Mouse (Mus musculus) kidney, embryonic 16.5 days (tissue): ENCODE results near the gene Ctu2. TPM values are rescaled to one million over a fixed set of nuclear protein-coding genes. Genes with fewer than 3 reads are reported as not detected.

Experiments used
- ATAC-seq: fragments of 200-750 bp; cut with Nextera tagmentation; 2 replicates; pipeline ENCODE4 v1.8.0; 2017; ENCODE audit warnings: moderate TSS enrichment; ENCODE audit not compliant: low FRiP score, low TSS enrichment
- H3K27ac ChIP-seq: fragments of 300-500 bp; sonication (generic); 2 replicates; pipeline ENCODE4 v1.5.1; 2014; ENCODE audit warnings: low read length
- H3K27me3 ChIP-seq: fragments of 300-500 bp; sonication (generic); 2 replicates; pipeline ENCODE4 v1.6.1; 2014; ENCODE audit warnings: low read length, control low read depth, mixed read lengths; ENCODE audit not compliant: insufficient read depth
- H3K36me3 ChIP-seq: fragments of 300-500 bp; sonication (generic); 2 replicates; pipeline ENCODE4 v1.6.1; 2014; ENCODE audit warnings: low read length, control low read depth, mixed read lengths; ENCODE audit not compliant: insufficient read depth
- H3K4me1 ChIP-seq: fragments of 300-500 bp; sonication (generic); 2 replicates; pipeline ENCODE4 v1.6.1; 2014; ENCODE audit warnings: low read length, control low read depth, mixed read lengths; ENCODE audit not compliant: insufficient read depth
- H3K4me2 ChIP-seq: fragments of 300-500 bp; sonication (generic); replicated peaks from 2 replicates; pipeline ENCODE4 v1.6.1; 2014; ENCODE audit warnings: low read depth, low read length
- H3K4me3 ChIP-seq: fragments of 300-500 bp; sonication (generic); 2 replicates; pipeline ENCODE4 v1.5.1; 2014; ENCODE audit warnings: mild to moderate bottlenecking, low read length
- H3K9ac ChIP-seq: fragments of 300-500 bp; sonication (generic); replicated peaks from 2 replicates; pipeline ENCODE4 v1.6.1; 2014; ENCODE audit warnings: low read length
- H3K9me3 ChIP-seq: fragments of 300-500 bp; sonication (generic); 2 replicates; pipeline ENCODE4 v1.6.1; 2016; ENCODE audit warnings: low read length, control low read depth
- WGBS: fragments of 180-500 bp; shearing (Covaris S2); extraction: QIAGEN DNeasy Blood & Tissue Kit; methylation state at CpG from one replicate; pipeline ENCODE4 v1.1.7; 2014; 5-methylcytosine and 5-hydroxymethylcytosine counted together
- polyA plus RNA-seq: library from polyadenylated mRNA; unstranded; fragments of >200 nt; fragmentation: Nextera tagmentation; extraction: Ambion mirVana; gene quantifications from 2 replicates; pipeline ENCODE4 v1.2.1, GENCODE M21; 2015

Gene Ctu2
- polyA plus RNA-seq: 46.5 and 48.0 TPM in 2 replicates

DNA sequence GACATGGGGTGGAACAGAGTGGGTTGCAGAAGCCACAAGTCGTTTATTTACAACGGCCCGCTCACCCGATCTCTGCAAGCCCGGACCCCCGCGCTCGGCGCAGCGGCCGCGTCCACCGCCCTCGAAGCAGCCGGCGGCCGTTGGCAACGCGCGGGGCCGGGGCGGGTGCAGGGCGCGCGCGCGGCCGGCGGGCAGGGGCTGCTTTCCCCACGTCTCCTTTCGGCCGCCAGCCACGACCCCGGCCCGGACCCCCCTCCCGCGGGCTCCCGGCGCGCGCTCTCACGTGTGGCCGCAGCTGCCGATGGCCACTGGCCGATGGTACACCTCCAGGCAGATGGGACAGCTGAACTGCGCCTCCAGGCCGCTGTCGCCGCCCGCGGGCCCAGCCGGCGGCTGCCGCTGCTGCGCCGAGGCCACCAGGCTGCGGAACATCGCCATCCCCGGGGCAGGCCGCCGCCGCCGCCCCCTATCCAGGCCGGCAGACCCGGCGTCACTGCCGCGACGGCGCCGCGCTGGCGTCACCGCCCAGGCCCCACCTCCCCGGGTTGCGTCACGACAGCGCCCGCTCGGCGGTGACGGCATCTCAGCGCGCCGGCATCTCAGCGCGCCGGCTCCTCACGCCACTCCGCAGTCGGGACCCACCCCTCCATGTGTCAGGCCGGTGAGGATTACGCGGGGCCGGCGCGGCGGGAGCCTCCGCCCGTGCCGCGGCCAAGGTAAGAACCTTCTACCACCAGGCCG is at the start of gene Ctu2, which contains the start of gene Rnf166:
Gene Ctu2 (plus strand): TSS at position 564 of the 741 bp plus-strand sequence.
Gene Rnf166 (minus strand): TSS at position 485 of the 741 bp plus-strand sequence.
- H3K36me3 ChIP-seq: peaks cover 20% of the 10 kb centered on the region
- H3K4me1 ChIP-seq: peaks cover 20% of the 10 kb centered on the region
- no peaks in the 10 kb centered on the region for H3K9me3 ChIP-seq
- H3K4me3 ChIP-seq: peak within 1 kb of the TSS; percentile 99
- WGBS: under 1% methylated on average over 74 of the region's 103 CpGs
- H3K4me2 ChIP-seq: peak within 1 kb of the TSS; percentile 92
- peak; percentile 92 for ATAC-seq
- peak within 1 kb of the TSS; percentile 53; the same call in 1 of the 2 replicates for H3K27ac ChIP-seq
- peak within 1 kb of the TSS; percentile 94 for H3K9ac ChIP-seq
- no peaks in the 10 kb centered on the region for H3K27me3 ChIP-seq

- Histone ChIP-seq H3K36me3 (peaks cover 7% of the 10 kb centered on the region; the same call in 1 of the 2 replicates), H3K9me3 (no peaks in the 10 kb centered on the region), H3K4me1 (peaks cover 24% of the 10 kb centered on the region), H3K27ac (no peak overlapping the region), H3K4me3 (no peak overlapping the region), H3K27me3 (no peaks in the 10 kb centered on the region), H3K9ac (no peak overlapping the region), H3K4me2 (no peak overlapping the region)
- WGBS: 85% methylated on average over 9 of the region's 9 CpGs
- no peak for ATAC-seq
Measured at GRCm38 (mm10) chr8:122426145-122426544, 49.8 kb upstream of the Ctu2 start.

GRCm38 (mm10) chr8:122427607-122428006 is 48.3 kb upstream of the Ctu2 start:
- H3K9me3 ChIP-seq: no peaks in the 10 kb centered on the region
- no peak overlapping the region for H3K4me2 ChIP-seq
- no peak for ATAC-seq
- no peak overlapping the region for H3K27ac ChIP-seq
- 90% methylated on average over 7 of the region's 7 CpGs for WGBS
- H3K36me3 ChIP-seq: peaks cover 7% of the 10 kb centered on the region; the same call in 1 of the 2 replicates
- no peak overlapping the region for H3K9ac ChIP-seq
- H3K4me1 ChIP-seq: peaks cover 36% of the 10 kb centered on the region
- no peak overlapping the region for H3K4me3 ChIP-seq
- no peaks in the 10 kb centered on the region for H3K27me3 ChIP-seq

- no peak overlapping the region for H3K27ac ChIP-seq
- no peak overlapping the region for H3K4me3 ChIP-seq
- H3K36me3 ChIP-seq: peaks cover 7% of the 10 kb centered on the region; the same call in 1 of the 2 replicates
- no peaks in the 10 kb centered on the region for H3K9me3 ChIP-seq
- peaks cover 41% of the 10 kb centered on the region for H3K4me1 ChIP-seq
- WGBS: 84% methylated on average over 9 of the region's 9 CpGs
- no peak for ATAC-seq
- no peak overlapping the region for H3K9ac ChIP-seq
- no peak overlapping the region for H3K4me2 ChIP-seq
- no peaks in the 10 kb centered on the region for H3K27me3 ChIP-seq
Measured at GRCm38 (mm10) chr8:122428163-122428562, 47.8 kb upstream of the Ctu2 start.

DNA sequence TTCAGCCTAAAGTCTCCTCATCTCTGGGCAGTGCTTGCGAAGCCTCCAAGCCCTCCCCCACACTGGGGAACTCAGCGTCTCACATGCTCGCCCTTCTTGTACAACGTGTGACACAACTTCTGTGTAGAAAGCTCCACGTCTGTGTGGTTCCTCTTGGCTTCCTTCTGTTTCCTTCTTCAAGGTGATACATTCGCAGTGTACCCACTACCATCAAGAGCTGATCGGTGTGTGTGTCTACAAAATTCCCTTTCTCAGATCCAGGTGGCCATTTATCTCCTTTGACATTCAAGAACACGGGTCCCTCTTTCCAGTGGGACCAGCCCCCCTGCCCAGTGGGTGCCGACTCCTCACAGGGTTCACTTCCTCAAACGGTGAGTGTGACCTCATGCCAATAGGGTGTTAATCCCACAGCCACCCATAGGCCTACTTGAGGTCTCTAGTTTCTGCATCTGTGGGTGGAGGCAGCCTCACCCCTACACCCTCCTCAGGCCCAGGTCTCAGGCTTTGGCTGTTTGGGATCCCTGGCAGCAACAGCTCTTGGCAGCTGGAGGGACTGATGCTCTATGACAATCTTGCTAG is 45.8 kb upstream of the Ctu2 start:
- 68% methylated on average over 10 of the region's 10 CpGs for WGBS
- peaks cover 9% of the 10 kb centered on the region; the same call in 1 of the 2 replicates for H3K36me3 ChIP-seq
- no peak for ATAC-seq
- no peaks in the 10 kb centered on the region for H3K27me3 ChIP-seq
- peaks cover 30% of the 10 kb centered on the region for H3K4me1 ChIP-seq
- peak overlapping the region; percentile 5; the same call in 1 of the 2 replicates for H3K9ac ChIP-seq
- H3K4me3 ChIP-seq: no peak overlapping the region
- H3K27ac ChIP-seq: peak overlapping the region; percentile 83
- peak overlapping the region; percentile 21 for H3K4me2 ChIP-seq
- H3K9me3 ChIP-seq: no peaks in the 10 kb centered on the region

GRCm38 (mm10) chr8:122430646-122431045 is 45.3 kb upstream of the Ctu2 start:
- Histone ChIP-seq H3K9ac (no peak overlapping the region), H3K9me3 (no peaks in the 10 kb centered on the region), H3K27ac (peak overlapping the region; percentile 83), H3K4me2 (peak overlapping the region; percentile 21), H3K36me3 (peaks cover 11% of the 10 kb centered on the region), H3K4me1 (peaks cover 30% of the 10 kb centered on the region), H3K27me3 (no peaks in the 10 kb centered on the region), H3K4me3 (no peak overlapping the region)
- peak; percentile 77 for ATAC-seq
- 63% methylated on average over 3 of the region's 3 CpGs for WGBS

- Histone ChIP-seq H3K4me2 (peak overlapping the region; percentile 87), H3K4me3 (peak overlapping the region; percentile 60), H3K9me3 (no peaks in the 10 kb centered on the region), H3K27ac (peak overlapping the region; percentile 79), H3K4me1 (peaks cover 30% of the 10 kb centered on the region), H3K9ac (peak overlapping the region; percentile 77), H3K36me3 (peaks cover 13% of the 10 kb centered on the region), H3K27me3 (no peaks in the 10 kb centered on the region)
- WGBS: 30% methylated on average over 18 of the region's 18 CpGs
- no peak for ATAC-seq
Measured at GRCm38 (mm10) chr8:122431694-122432442, 44.1 kb upstream of the Ctu2 start.

- peak within 1 kb of the TSS; percentile 79 for H3K27ac ChIP-seq
- no peaks in the 10 kb centered on the region for H3K27me3 ChIP-seq
- H3K9ac ChIP-seq: peak within 1 kb of the TSS; percentile 77
- no peaks in the 10 kb centered on the region for H3K9me3 ChIP-seq
- WGBS: 3% methylated on average over 44 of the region's 45 CpGs
- ATAC-seq: peak; percentile 83
- peak within 1 kb of the TSS; percentile 60 for H3K4me3 ChIP-seq
- H3K4me1 ChIP-seq: peaks cover 31% of the 10 kb centered on the region
- H3K4me2 ChIP-seq: peak within 1 kb of the TSS; percentile 87
- peaks cover 13% of the 10 kb centered on the region for H3K36me3 ChIP-seq
Measured at GRCm38 (mm10) chr8:122432443-122433268, 43.3 kb upstream of the Ctu2 start, which contains the start of gene Cyba. Gene Cyba, minus strand, starts transcription at chr8:122432930.
